Mouse (Mus musculus): ENCODE data around the gene Tnxb. TPM values are rescaled to one million over a fixed set of nuclear protein-coding genes. Genes with fewer than 3 reads are reported as not detected.

Gene Tnxb
- polyA plus RNA-seq, 1 experiment from 2014 or later = 1.9 TPM

- ATAC-seq (ENCODE audit: low FRiP score, low TSS enrichment) = peak; percentile 82
- H3K9me3 ChIP-seq (ENCODE audit: control insufficient read depth, low read length) = no peaks in the 10 kb centered on the region
- peaks cover 11% of the 10 kb centered on the region for H3K36me3 ChIP-seq (ENCODE audit: control insufficient read depth, insufficient read depth, low read length)
- WGBS = 21% methylated on average over 3 of the region's 4 CpGs
- peaks cover 2% of the 10 kb centered on the region; the same call in 1 of the 2 replicates for H3K27me3 ChIP-seq (ENCODE audit: control insufficient read depth, insufficient read depth, low read length)
- no peak overlapping the region for H3K4me3 ChIP-seq (ENCODE audit: low read depth, low read length)
- H3K27ac ChIP-seq (replicated peaks) = peak overlapping the region; percentile 86
- H3K9ac ChIP-seq (ENCODE audit: low read length) = peak overlapping the region; percentile 23; the same call in 1 of the 2 replicates
- 0 out of 2 replicates have a peak overlapping the region, but pooled peaks have one; percentile 11 for H3K4me2 ChIP-seq (replicated peaks; ENCODE audit: low read depth)
- no peaks in the 10 kb centered on the region; the same call in 1 of the 2 replicates for H3K4me1 ChIP-seq (replicated peaks; ENCODE audit: control insufficient read depth, insufficient read depth)
- peak; percentile 78 for DNase-seq (ENCODE audit: low spot score)
- TF ChIP-seq EP300 (optimal IDR thresholded peaks at IDR 0.05) = no peak
- peak; percentile 68 for TF ChIP-seq CTCF (IDR thresholded peaks at IDR 0.05; ENCODE audit: low read depth)
These were observed 14.7 kb upstream of the Tnxb start for GRCm38 (mm10) chr17:34655581-34655991.

- DNase-seq (ENCODE audit: low spot score) (peak; percentile 22), ATAC-seq (ENCODE audit: low FRiP score, low TSS enrichment) (no peak)
- H3K36me3 ChIP-seq (ENCODE audit: control insufficient read depth, insufficient read depth, low read length) = peaks cover 6% of the 10 kb centered on the region; the same call in 1 of the 2 replicates
- TF ChIP-seq EP300 (optimal IDR thresholded peaks at IDR 0.05) (no peak), CTCF (IDR thresholded peaks at IDR 0.05; ENCODE audit: low read depth) (no peak)
- H3K27ac ChIP-seq (replicated peaks) = peak overlapping the region; percentile 86; the same call in 1 of the 2 replicates
- H3K4me2 ChIP-seq (replicated peaks; ENCODE audit: low read depth) = no peak overlapping the region
- H3K9ac ChIP-seq (ENCODE audit: low read length) = no peak overlapping the region; the same call in 1 of the 2 replicates
- no peaks in the 10 kb centered on the region for H3K9me3 ChIP-seq (ENCODE audit: control insufficient read depth, low read length)
- H3K4me3 ChIP-seq (ENCODE audit: low read depth, low read length) = no peak overlapping the region
- H3K27me3 ChIP-seq (ENCODE audit: control insufficient read depth, insufficient read depth, low read length) = peaks cover 2% of the 10 kb centered on the region; the same call in 1 of the 2 replicates
- WGBS = 36% methylated on average over 8 of the region's 8 CpGs
- H3K4me1 ChIP-seq (replicated peaks; ENCODE audit: control insufficient read depth, insufficient read depth) = no peaks in the 10 kb centered on the region; the same call in 1 of the 2 replicates
These were observed 13.7 kb upstream of the Tnxb start for GRCm38 (mm10) chr17:34656666-34657065.

- no peak overlapping the region; the same call in 1 of the 2 replicates for H3K27ac ChIP-seq (replicated peaks)
- no peak overlapping the region for H3K4me2 ChIP-seq (replicated peaks; ENCODE audit: low read depth)
- ATAC-seq (ENCODE audit: low FRiP score, low TSS enrichment) (no peak), DNase-seq (ENCODE audit: low spot score) (no peak)
- H3K27me3 ChIP-seq (ENCODE audit: control insufficient read depth, insufficient read depth, low read length) = peaks cover 2% of the 10 kb centered on the region; the same call in 1 of the 2 replicates
- H3K36me3 ChIP-seq (ENCODE audit: control insufficient read depth, insufficient read depth, low read length) = peaks cover 6% of the 10 kb centered on the region; the same call in 1 of the 2 replicates
- WGBS = 31% methylated on average over 2 of the region's 2 CpGs
- TF ChIP-seq EP300 (optimal IDR thresholded peaks at IDR 0.05) (no peak), CTCF (IDR thresholded peaks at IDR 0.05; ENCODE audit: low read depth) (no peak)
- no peak overlapping the region for H3K9ac ChIP-seq (ENCODE audit: low read length)
- no peak overlapping the region for H3K4me3 ChIP-seq (ENCODE audit: low read depth, low read length)
- H3K4me1 ChIP-seq (replicated peaks; ENCODE audit: control insufficient read depth, insufficient read depth) = no peaks in the 10 kb centered on the region; the same call in 1 of the 2 replicates
- no peaks in the 10 kb centered on the region for H3K9me3 ChIP-seq (ENCODE audit: control insufficient read depth, low read length)
These were observed 13.1 kb upstream of the Tnxb start for GRCm38 (mm10) chr17:34657271-34657670.

- no peak for ATAC-seq (ENCODE audit: low FRiP score, low TSS enrichment)
- no peak for DNase-seq (ENCODE audit: low spot score)
- H3K27ac ChIP-seq (replicated peaks) = no peak overlapping the region
- no peak overlapping the region for H3K4me2 ChIP-seq (replicated peaks; ENCODE audit: low read depth)
- no peaks in the 10 kb centered on the region for H3K9me3 ChIP-seq (ENCODE audit: control insufficient read depth, low read length)
- H3K4me1 ChIP-seq (replicated peaks; ENCODE audit: control insufficient read depth, insufficient read depth) = no peaks in the 10 kb centered on the region; the same call in 1 of the 2 replicates
- 79% methylated on average over 2 of the region's 2 CpGs for WGBS
- H3K9ac ChIP-seq (ENCODE audit: low read length) = no peak overlapping the region
- no peak for TF ChIP-seq EP300 (optimal IDR thresholded peaks at IDR 0.05)
- TF ChIP-seq CTCF (IDR thresholded peaks at IDR 0.05; ENCODE audit: low read depth) = no peak
- no peak overlapping the region for H3K4me3 ChIP-seq (ENCODE audit: low read depth, low read length)
- peaks cover 4% of the 10 kb centered on the region; the same call in 1 of the 2 replicates for H3K36me3 ChIP-seq (ENCODE audit: control insufficient read depth, insufficient read depth, low read length)
- peaks cover 2% of the 10 kb centered on the region; the same call in 1 of the 2 replicates for H3K27me3 ChIP-seq (ENCODE audit: control insufficient read depth, insufficient read depth, low read length)
These were observed 12.2 kb upstream of the Tnxb start for GRCm38 (mm10) chr17:34658145-34658544.

GRCm38 (mm10) chr17:34658591-34658990, 11.7 kb upstream of the Tnxb start:
- 90% methylated on average over 3 of the region's 3 CpGs for WGBS

More at GRCm38 (mm10) chr17:34658591-34658990, 11.7 kb upstream of the Tnxb start:
- peaks cover 1% of the 10 kb centered on the region; the same call in 1 of the 2 replicates for H3K36me3 ChIP-seq (ENCODE audit: control insufficient read depth, insufficient read depth, low read length)
- H3K27me3 ChIP-seq (ENCODE audit: control insufficient read depth, insufficient read depth, low read length) = peaks cover 2% of the 10 kb centered on the region; the same call in 1 of the 2 replicates
- H3K27ac ChIP-seq (replicated peaks) = no peak overlapping the region
- H3K4me3 ChIP-seq (ENCODE audit: low read depth, low read length) = no peak overlapping the region
- H3K4me1 ChIP-seq (replicated peaks; ENCODE audit: control insufficient read depth, insufficient read depth) = no peaks in the 10 kb centered on the region; the same call in 1 of the 2 replicates
- no peak for DNase-seq (ENCODE audit: low spot score)
- no peaks in the 10 kb centered on the region for H3K9me3 ChIP-seq (ENCODE audit: control insufficient read depth, low read length)
- no peak for ATAC-seq (ENCODE audit: low FRiP score, low TSS enrichment)
- TF ChIP-seq EP300 (optimal IDR thresholded peaks at IDR 0.05) = no peak
- no peak for TF ChIP-seq CTCF (IDR thresholded peaks at IDR 0.05; ENCODE audit: low read depth)
- no peak overlapping the region for H3K9ac ChIP-seq (ENCODE audit: low read length)
- no peak overlapping the region for H3K4me2 ChIP-seq (replicated peaks; ENCODE audit: low read depth)

Data from stomach, postnatal 0 days (tissue).